Mouse (Mus musculus) thymus, postnatal 4 days (tissue): Measurements from ENCODE around the gene Hspd1.
A peak's percentile ranks its signal among the peaks of the same experiment; 100 is the strongest.
"Not testable (repeated sequence)": the region's sequence is repeated elsewhere in the genome, so short reads cannot be mapped to it uniquely, and the experiment has no call there.

Experiments
- DNase-seq: peaks from one replicate; pipeline ENCODE4 v3.0.0; 2021

Hspd1 gene

DNA sequence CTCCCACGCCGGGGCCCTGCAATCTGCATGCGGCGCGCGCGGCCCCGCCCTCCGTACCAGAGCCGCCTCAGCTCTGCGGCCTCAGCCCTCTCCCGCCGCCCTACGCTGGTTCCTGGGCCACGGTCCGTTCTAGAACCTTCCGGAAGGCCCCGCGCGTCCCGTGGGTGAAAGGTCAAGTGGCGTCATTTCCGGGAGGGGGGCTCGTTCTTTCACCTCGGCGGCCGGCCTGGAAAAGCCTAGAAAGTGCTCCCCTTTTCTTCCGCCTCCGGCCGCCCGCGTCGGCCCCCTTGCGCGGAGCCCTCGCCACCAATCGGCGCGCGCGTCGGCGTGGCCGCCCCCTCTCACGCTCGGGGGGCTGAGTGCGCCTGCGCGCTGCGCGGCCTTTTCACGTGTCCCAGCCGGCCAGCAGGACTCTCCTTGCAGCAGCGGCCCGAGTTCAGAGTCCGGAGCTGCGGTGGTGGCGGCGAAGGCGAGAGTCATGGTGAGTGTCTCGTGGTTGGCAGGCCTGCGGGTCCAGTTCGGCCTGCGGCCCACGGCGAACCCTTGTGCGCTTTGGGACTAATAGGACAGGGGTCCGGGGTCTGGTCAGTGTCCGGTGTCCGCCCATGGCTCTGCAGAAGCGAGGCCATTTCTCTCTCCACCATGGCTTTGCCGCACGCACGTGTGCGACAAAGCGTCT, at the start of gene Hspd1, which contains the start of gene Hspe1:
TSS of gene Hspd1 (minus strand) at position 312 of the 679 bp plus-strand sequence.
TSS of gene Hspe1 (plus strand) at position 201 of the 679 bp plus-strand sequence.
- DNase-seq = peak; percentile 98

DNA sequence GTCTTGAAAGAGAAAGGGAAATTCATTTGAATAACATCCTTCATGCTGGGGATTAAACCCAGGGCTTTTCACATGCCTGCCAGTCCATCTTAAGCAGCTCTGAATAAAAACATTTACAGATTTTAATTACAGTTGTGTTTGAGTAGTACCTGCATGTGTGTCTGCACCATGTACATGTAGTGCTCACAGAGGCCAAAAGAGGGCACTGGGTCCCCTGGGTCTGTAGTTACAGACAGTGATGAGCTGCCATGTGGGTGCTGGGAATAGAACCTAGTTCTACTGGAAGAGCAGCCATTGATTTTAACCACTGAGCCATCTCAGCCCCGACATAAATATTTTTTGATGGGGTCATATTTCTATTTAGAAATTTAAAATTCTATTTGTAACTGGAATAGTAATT, 47.8 kb upstream of the Hspd1 start:
- DNase-seq = no peak

DNA sequence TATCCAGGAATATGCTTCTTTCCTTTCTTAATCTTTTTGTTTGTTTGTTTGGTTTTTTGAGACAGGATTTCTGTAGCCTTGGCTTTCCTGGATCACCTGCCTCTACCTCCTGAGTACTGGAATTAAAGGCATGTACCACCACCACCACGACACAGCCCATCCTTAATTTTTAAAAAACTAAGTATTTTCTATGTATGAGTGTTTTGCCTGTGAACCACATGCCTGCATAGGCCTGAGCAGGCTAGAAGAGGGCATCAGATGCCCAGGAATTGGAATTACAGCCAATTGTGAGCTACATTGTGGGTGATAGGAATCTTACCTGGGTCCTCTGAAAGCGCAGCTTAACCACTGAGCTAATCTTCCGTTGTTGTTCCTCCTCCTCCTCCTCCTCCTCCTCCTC, 46.3 kb upstream of the Hspd1 start:
- no peak for DNase-seq

DNA sequence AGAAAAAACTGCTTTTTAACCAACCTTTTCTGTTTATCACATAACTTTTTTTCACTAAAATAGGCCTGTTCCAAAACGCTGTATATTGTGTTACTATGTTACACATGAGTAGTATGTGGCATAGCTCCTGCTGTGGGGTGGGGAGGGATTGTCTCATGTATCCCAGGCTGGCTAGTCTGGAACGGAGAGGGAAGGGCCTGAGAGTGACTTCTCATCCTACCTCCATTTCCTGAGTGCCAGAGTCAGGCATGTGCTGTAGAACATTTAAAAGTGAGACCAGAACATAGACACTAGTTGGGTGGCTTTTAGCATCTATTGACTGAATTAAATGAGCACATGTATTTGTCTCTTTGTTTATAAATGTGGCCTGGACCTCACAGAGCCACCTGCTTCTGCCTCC, 45.1 kb upstream of the Hspd1 start:
- DNase-seq = no peak

DNA sequence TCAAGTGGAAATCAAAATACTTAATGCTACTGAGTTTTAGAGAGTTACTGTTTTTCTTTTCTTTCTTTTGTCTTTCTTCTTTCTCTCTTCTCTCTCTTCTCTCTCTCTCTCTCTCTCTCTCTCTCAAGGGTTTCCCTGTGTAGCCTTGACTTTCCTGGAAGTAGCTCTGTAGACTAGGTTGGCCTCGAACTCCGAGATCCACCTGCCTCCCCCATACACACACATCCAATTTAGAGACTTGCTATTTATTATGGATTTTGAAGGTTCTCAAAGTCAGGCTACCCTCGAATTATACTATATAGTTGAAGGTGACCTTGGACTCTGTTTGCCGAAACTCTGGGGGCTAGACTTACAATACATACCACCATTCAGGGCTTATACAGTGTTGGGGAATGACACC, 44.3 kb upstream of the Hspd1 start:
- no peak for DNase-seq

DNA sequence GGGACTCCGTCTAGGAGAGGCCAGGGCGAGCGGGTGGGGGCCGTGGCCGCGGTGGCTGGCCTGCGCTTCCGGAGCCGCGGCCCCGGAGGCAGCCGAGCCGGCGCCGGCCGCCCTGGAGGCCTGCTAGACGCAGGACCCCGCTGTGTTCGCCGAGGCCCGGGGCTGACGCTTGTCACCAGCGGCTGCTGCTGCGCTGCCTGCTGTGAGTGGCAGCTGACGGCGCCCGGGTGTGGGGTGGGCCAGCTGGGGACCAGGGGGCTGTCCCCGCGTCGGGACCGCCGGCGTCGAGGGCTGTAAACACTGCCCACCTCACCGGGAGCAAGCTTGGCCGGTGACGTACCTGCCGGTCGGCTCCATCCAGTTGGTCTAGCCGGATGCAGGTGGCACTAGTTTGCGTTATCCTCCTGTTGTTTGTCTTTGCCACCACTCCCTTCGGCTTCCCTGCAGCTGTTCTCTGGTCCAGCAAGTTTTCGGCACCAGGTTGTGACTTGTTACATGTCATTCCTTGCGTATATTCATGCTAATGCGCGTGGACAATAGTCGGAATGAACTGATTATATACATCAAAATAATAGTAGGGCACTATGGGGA, 43.5 kb upstream of the Hspd1 start:
- peak; percentile 77 for DNase-seq

DNA sequence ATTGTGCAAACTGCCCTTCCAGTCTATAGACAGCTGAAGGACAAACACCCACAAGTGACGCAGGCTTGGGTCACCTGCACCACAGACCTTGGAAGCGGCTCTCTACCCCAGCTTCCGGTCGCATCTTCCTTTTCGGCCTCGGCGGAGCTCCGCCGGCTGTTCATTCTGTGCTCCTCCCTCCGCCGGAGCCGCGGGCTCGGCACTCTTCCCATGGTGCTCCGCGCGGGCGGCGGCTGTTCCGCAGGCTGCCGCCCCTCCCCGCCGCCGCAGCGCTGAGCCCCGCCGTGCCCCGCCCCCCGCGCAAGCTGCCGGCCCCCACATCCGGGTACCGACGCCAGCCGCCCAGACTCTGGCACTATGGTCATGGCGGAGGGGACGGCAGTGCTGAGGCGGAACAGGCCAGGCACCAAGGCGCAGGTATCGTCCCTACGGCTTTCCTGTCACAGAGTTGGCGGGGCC, 42.9 kb upstream of the Hspd1 start, which contains the start of gene Mob4:
TSS of gene Mob4 (plus strand) at position 289 of the 459 bp plus-strand sequence.
- peak; percentile 98 for DNase-seq

DNA sequence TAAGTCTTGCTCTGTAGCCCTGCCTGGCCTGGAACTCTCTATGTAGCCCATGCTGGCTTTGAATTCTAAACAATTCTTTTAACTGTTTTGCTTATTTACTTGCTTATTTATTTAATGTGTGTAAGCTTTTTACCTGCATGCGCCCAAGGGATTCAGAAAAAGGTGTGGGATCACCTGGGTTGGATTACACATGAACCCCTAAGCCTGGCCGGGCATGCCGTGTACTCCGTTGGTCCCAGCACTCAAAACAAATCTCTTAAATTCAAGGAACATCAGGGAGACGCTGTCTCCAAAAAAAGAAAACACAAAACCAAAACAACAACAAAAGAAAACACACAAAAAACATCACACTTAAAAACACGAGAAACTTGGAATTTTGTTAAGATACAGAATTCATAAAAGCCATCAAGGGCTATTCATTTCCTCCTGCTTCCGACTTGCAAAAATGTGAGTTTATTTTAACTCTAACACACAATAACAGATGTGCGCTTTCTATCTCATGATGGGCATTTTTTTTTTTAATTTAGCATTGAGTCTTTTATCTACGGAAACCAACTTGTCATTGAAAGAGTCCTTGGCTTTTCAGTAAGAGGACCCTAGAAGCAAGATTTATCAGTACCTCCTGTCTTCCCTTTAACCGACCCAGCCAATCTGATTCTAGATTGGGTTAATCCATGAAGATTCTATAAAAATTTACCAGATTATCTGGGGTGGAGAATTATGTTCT, 42.3 kb upstream of the Hspd1 start:
- peak; percentile 27 for DNase-seq

DNA sequence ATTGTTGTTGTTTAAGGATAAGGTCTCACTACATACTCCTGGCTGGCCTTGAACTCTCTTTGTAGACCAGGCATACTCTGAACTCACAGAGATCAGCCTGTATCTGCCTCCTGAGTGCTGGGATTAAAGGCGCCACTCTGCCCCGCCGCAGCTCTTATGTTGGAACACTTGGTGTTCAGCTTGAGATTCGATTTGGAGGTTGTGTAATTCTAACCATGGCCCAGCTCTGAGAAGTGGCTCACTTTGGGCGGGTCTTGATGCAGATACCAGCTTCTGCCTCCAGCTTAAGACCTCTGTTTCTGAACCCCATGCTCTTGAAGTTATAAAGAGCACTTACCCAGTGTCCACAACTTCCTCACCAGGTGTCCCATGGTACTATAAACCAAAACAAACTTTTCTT, 41.7 kb upstream of the Hspd1 start:
- DNase-seq = no peak

DNA sequence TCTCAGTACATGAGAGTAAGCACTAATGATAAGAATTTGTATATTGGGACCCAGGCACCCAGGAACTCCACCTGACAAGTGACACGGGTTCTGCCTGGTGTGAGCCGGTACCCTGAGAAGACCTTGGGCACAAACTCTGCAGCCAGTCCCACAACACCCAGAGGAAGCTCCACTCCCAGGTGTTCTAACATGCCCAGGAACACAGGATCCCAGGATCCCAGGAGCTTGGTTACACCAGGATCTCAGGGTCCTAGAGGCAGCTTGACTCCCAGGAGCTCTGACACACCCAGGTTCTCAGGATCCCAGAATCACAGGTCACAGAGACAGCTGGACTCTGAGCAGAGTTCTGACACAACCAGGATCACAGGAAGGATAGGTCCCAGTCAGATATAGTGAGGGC, 36.1 kb upstream of the Hspd1 start:
- not testable (repeated sequence) for DNase-seq

DNA sequence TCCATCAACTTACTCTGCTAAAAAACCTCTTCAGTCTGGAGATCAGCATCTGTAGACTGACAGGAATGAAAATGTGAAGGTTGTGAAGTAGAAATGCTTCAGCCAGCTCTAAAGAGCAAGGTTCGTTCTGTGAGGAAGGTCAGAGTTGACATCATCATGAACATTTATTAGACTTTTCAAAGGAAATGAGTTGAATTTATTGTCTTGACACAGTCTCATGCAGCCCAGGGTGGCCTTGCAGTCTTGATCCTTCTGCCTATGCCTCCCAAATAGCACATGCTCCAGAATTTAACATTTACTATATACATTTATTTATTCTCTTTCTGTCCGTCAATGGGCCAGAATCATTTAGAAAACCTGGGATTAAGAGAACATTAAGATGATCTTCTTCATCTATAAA, 35.5 kb upstream of the Hspd1 start:
- no peak for DNase-seq

DNA sequence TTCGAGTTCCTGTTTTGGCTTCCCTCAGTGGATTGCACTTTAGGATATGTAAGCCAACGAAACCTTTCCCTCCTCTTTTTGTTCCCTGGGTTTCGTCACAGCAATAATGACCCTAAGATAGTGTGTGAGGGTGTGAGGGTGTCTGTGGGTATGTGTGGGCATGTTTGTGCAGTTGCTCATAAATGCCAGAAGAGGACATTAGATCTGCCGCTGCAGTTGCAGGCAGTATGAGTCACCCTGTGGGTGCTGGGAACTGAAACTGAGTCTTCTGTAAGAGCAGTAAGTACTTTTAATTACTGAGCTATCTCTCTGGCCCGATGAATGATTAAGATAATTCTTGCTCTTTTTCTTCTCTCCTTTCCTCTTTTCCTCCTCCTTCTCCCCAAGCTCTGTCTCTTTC, 35.0 kb upstream of the Hspd1 start:
- DNase-seq = no peak

DNA sequence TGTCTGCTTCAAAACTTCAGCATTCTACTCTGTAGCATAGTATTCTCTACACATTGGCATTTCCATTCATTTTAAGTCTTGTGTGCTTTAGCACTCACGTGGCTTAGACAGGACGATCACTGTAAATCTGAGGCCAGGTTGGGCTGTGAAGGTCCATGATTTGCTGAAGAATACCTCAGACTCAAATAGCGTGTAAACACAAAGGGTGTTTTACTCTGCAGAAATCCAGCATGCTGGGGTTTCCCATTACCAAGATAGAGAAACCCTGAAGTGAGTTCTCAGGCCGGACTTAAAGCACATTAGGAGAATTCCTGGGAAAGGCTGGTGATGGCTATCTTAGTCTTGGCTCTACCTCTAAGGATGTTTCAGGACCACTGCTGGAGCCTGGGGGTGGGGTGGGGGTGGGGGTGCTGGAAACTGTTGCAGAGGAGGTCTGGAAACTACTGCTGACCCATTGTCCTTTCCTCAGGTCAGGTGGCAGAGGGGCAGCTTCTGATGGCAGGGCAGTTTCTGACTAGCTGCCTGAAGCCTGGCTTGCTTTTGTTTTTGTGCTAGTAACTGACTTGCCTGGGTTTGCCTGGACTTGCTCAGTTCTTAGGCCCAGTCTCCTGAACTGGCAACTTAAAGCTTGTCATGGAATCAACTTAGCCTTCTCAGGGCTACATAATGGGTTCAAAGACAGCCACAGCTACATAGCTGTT, 21.2 kb upstream of the Hspd1 start:
- DNase-seq = no peak

DNA sequence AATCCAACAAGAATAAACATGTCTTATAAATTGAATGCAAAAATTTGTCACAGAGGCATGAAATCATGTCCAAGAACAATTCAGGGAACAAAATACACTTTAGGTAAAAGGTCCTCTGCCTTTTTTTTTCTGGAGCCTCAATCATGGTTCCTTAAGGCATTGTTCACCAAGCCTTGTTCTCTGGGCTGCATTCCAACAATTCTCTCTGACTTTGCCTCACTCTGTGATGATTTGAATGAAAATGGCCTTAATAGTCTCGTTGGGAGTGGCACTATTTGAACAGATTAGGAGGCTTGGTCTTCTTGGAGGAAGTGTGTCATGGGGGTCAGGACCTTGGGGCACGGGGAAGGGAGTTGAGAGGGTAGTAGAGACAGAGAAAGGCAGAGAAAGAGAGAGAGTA, 20.4 kb upstream of the Hspd1 start:
- DNase-seq = no peak

DNA sequence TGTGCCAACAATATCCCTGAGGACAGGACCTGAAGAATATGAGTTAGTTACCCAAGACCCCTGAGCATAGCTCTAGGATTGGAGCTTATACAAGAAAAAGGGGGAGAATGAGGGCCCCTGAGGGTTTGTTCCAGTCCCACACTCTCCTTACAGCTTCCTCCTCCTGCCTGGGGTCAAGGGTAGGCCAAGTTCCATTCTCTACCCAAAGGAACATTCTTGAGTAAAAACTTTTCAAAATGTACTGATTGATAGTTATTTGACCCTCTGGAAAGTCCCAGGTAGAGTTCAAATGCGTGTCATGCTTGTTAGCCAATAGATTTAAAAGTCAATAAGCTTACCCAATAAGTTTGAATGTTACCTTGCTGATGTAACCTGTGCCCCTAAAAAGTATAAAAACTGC, 19.6 kb upstream of the Hspd1 start:
- no peak for DNase-seq

DNA sequence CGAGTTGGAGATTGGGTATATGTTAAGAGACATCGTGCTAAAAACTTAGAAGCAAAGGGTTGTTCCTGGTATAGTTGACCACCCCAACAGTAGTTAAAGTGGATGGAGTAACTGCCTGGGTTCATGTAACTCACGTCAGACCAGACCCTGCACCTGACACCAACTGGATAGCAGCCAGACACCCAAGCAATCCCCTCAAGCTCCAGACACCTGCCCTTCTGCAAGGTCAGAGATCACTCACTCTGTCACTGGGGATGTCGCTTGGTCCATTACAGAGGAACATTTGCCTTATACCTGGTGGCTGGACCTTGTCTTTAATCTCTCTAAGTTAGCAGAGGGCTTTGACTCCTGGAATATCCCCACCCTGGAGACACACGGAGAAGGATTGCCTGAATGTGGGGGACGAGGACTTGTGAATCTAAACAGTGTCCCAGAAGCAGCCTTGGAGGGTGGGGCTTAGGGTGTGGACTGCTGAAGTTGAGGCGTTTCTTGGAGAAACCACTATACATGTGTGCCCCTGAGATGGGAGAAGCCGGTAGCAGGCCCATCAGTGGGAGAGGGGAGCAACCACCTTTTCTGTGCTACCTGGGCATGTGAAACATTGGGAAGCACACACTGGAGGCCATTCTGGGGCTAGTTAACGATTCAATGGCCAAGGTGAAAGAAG, 19.0 kb upstream of the Hspd1 start:
- no peak for DNase-seq

DNA sequence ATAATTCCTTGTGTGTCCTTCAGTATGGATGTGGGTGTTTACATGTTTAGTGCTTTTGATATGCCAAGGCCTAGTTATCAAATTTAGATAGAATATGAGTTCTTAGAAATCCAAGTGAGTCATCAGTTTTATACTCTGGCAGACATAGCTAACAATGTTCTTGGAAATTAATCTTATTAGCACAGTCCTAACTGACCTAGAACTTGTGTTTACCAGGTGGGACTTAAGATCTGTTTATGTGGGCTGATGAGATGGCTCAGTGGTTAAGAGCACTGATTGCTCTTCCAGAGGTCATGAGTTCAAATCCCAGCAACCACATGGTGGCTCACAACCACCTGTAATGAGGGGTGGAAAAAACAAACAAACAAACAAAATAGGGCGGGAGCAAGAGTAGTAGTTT, 4.4 kb upstream of the Hspd1 start:
- DNase-seq = no peak

DNA sequence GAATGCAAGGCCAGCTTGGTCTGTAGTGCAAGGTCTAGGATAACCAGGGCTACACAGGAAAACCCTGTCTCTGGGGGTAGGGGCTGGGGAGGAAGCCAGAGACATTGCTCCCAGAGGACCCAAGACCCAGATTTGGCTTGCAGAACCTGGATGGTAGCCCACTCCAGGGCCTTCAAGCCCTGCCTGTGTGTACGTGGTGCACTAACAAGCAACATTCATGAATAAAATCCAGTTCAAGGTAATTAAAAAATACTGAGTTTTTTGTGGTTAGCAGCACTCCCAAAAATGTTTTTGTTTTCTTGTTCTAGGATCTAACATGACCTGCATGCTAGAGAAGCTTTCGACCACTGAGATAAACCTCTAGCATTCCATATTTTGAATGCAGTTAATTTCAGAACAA, 4.0 kb upstream of the Hspd1 start:
- DNase-seq = no peak

DNA sequence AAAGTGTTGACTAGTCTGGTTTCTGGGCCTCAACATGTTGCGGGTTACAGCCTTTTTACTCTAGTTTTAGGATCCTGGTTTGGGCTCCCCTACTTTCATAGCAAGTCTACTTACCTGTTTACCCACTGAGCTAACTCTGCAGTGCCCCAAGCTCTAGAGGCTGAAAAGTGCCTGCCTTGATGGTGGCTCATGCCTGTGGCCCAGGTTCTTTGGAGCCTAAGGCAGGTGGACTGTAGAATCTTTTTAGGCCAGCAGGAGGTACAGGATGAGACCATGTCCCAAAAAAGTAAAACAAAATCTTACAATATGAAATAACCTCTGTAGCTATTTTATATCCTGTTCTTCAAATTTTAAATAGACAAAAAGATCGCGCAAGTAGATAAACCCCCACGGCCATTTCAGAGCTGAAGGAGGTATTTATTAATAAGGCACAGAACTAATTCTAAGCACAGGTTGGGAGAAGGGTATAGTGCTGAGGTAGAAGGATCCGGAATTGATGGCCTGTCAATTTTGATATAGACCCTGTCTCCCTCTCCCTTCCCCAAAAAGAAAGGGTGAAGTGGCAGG, 1.5 kb upstream of the Hspd1 start:
- DNase-seq = no peak

DNA sequence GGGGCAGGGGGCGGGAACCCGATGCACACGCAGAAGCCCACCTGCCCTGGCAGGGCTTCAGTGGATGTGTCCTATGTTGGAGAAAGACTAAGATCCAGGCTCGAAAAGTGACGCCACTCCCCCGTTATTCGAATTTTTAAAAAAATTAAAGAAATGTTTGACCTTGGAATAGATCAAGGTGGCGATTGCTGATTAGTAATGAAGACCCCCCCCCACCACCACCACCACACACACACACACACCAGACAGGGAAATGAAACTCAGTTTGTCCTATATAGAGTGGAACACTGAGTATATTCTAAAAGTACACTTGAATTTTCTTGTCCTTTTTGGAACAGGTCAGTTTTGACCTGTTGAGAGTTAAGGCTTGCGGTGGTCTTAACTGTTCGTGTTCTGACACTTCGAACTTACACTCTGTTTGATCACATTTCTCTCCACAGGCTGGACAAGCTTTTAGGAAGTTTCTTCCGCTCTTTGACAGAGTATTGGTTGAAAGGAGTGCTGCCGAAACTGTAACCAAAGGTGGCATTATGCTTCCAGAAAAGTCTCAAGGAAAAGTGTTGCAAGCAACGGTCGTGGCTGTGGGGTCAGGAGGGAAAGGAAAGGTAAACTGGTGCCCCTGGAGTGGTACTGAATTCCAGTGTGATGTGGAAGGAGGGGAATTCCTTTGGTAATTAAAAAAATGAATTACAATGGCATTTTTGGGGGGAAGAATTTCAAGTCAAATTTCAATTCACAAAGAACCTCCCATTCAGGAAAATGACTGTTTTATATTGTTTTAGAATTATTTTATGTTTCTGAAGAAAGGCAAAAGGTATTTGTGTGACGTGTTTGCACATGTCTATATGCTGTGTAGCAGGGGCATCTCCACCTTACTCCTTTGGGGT, 811 bp upstream of the Hspd1 start:
- DNase-seq = no peak

DNA sequence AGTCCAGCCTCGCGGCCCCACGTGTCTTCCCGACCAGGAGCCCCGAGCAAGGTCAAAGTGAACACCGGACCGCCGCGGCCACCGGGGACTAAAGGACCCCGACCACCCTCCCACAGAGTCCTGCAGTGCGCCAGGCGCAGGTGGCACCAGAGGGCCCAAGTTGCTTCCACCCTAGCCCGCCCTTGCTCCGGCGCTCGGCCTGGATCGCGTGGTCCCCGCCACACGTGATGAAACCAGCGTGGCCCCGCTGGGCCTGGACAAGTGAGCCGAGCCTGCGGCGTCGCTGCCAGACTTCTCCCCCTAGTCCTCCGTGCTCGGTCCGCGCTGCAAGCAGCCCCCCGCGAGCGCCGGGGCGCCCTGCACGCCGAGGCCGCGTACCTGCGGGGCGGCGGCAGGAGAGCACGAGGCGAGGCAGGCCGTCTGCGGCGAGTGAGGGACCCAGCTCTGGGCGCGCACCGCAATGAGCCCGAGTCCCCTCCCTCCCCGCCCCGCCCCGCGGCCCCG, 590 bp downstream of the Hspd1 start:
- no peak for DNase-seq
